Mouse (Mus musculus) cerebellum, adult 9-10 months (tissue): ENCODE measurements at regions not wholly inside any gene's neighbourhood (a gene's known extent, or its start where the extent isn't known, plus 50 kb on each side); places are given as distances from the start of the nearest gene placed in this dataset.
"Not testable (repeated sequence)": the region's sequence is repeated elsewhere in the genome, so short reads cannot be mapped to it uniquely, and the experiment has no call there.

Experiments
- DNase-seq: peaks from one replicate; pipeline ENCODE4 v3.0.0; 2022

GRCm38 (mm10) chr9:3116311-3116710, 79.6 kb downstream of the Gm10715 start:
- not testable (repeated sequence) for DNase-seq

- DNase-seq = no peak
Observed at GRCm38 (mm10) chr9:3161181-3161580, 124.5 kb downstream of the Gm10715 start.

GRCm38 (mm10) chr9:3184343-3184742, 147.7 kb downstream of the Gm10715 start:
- DNase-seq = no peak

- DNase-seq = no peak
Observed at GRCm38 (mm10) chr9:3199151-3200018, 135.6 kb upstream of the Alkbh8 start.

GRCm38 (mm10) chr9:3200019-3200347, 135.0 kb upstream of the Alkbh8 start:
- DNase-seq = not testable (repeated sequence)

- not testable (repeated sequence) for DNase-seq
Observed at GRCm38 (mm10) chr9:3208120-3208519, 126.8 kb upstream of the Alkbh8 start.

- DNase-seq = no peak
Observed at GRCm38 (mm10) chr9:3258396-3259300, 76.3 kb upstream of the Alkbh8 start.

- DNase-seq = no peak
Observed at GRCm38 (mm10) chr9:3260181-3260580, 74.8 kb upstream of the Alkbh8 start.

GRCm38 (mm10) chr9:3260860-3261259, 74.1 kb upstream of the Alkbh8 start:
- DNase-seq = no peak

GRCm38 (mm10) chr9:3264467-3264866, 70.5 kb upstream of the Alkbh8 start:
- no peak for DNase-seq

GRCm38 (mm10) chr9:3280496-3280895, 54.4 kb upstream of the Alkbh8 start:
- DNase-seq = peak; percentile 26

GRCm38 (mm10) chr9:3281906-3282305, 53.0 kb upstream of the Alkbh8 start:
- peak; percentile 82 for DNase-seq

GRCm38 (mm10) chr9:3283381-3283780, 51.6 kb upstream of the Alkbh8 start:
- DNase-seq = not testable (repeated sequence)
